Mouse (Mus musculus) spleen, adult 2 months (tissue): ENCODE results near the gene Zbtb20. TPM values are rescaled to one million over a fixed set of nuclear protein-coding genes. Genes with fewer than 3 reads are reported as not detected.

Source experiments
- DNase-seq, 2 experiments: peaks; one replicate each; pipeline versions ENCODE4 v3.0.0 to v3.0.0-alpha.2; 2012 to 2021; ENCODE audit warnings: low spot score in 2 of 2, low read depth in 1 of 2
- H3K27ac ChIP-seq: fragments of 200-500 bp; 2 replicates; pipeline ENCODE4 v1.5.1; 2012; ENCODE audit warnings: low read length, inconsistent platforms; ENCODE audit not compliant: insufficient read depth
- H3K27me3 ChIP-seq: fragments of 200-500 bp; 2 replicates; pipeline ENCODE4 v1.6.1; 2012; ENCODE audit warnings: mild to moderate bottlenecking, moderate library complexity, low read length, inconsistent platforms; ENCODE audit not compliant: control insufficient read depth, insufficient read depth
- H3K36me3 ChIP-seq: fragments of 200-500 bp; 2 replicates; pipeline ENCODE4 v1.6.1; 2012; ENCODE audit warnings: mild to moderate bottlenecking, low read length, inconsistent platforms; ENCODE audit not compliant: control insufficient read depth, insufficient read depth
- H3K4me1 ChIP-seq: fragments of 200-500 bp; 2 replicates; pipeline ENCODE4 v1.6.1; 2011; ENCODE audit warnings: inconsistent platforms; ENCODE audit not compliant: control insufficient read depth, insufficient read depth, insufficient read length
- H3K4me3 ChIP-seq: fragments of 200-500 bp; 2 replicates; pipeline ENCODE4 v1.5.1; 2011; ENCODE audit warnings: mild to moderate bottlenecking, inconsistent platforms; ENCODE audit not compliant: insufficient read depth, insufficient read length; ENCODE audit errors: extremely low read depth
- CTCF ChIP-seq: fragments of 200-500 bp; IDR thresholded peaks from 2 replicates; pipeline ENCODE4 v1.5.1; 2011; ENCODE audit warnings: mild to moderate bottlenecking, inconsistent platforms; ENCODE audit not compliant: insufficient read depth, insufficient read length, insufficient replicate concordance; ENCODE audit errors: extremely low read depth
- POLR2A ChIP-seq: fragments of 200-500 bp; IDR thresholded peaks from 2 replicates; pipeline ENCODE4 v1.6.1; 2011; ENCODE audit warnings: low read depth, low read length, inconsistent platforms
- WGBS: fragments of 180-500 bp; shearing (Covaris S2); methylation state at CpG from one replicate; pipeline ENCODE4 v1.1.7; 2018; 5-methylcytosine and 5-hydroxymethylcytosine counted together
- polyA plus RNA-seq: library from polyadenylated mRNA; depleted of rRNA; stranded (reverse); fragments of >200 nt; gene quantifications from 2 replicates; pipeline ENCODE4 v1.2.3, GENCODE M21; 2012

Gene Zbtb20
- polyA plus RNA-seq, 1 experiment: 8.6 TPM

DNA sequence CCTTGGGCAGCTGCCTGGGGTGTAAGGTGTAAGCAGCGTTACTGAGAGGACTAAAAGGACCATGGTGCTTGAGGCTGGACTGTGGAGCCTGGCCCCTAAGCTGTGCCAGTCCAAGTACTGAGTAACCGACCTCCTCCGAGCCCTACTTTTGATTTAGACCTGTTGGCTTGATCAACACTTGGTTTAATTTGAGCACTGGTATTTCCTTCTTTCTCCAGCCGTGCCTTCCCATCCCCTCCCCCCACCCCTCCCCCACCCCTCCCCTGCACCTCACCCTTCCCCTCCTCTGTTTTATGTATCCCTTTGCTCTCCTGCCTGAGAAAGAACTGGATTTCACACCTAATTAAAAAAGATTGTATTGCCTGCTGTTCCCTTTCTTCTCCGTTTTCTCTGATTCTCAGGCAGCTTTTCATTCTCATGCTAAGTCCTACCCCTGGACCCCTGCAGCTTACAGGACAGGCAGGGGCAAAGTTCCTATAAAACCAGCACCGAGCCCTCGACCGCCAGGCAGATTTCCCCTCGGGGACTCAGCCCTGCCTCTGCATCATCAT is 728.0 kb downstream of the Zbtb20 start:
- 82% methylated on average over 9 of the region's 9 CpGs for WGBS
- no peaks in the 10 kb centered on the region for H3K27me3 ChIP-seq
- no peaks in the 10 kb centered on the region for H3K36me3 ChIP-seq
- H3K4me3 ChIP-seq: no peak overlapping the region
- no peak for DNase-seq
- no peak for TF ChIP-seq CTCF
- no peak for TF ChIP-seq POLR2A
- no peak overlapping the region for H3K27ac ChIP-seq
- H3K4me1 ChIP-seq: peaks cover 2% of the 10 kb centered on the region; the same call in 1 of the 2 replicates

DNA sequence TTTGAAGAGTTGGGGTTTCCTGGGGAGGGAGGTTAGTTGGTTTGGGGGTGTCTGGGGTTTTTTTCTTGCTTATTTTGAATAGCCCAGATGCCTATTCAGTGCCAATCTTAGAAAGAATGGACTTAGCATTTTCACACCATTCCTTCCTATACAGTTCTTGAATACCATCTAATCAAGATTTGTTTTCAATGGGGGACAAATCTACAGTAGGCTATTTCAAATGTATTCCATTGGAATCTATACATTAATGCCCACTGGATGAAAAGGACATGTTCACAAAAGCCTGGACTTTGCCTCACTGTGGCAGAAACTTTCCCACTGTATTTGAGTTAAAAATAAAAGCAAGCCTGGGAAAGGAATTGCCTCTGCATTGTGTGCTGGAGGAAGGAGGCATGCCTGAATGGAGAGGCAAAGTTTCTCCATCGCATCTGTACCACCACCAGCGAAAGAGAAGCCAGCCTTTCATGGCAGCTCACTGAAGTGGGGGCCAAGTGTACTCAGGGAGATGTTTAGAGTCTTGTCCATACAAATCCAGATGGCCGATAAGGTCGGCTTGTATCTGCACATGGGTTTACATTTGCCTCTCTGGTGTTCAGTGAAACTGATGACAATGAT is 728.8 kb downstream of the Zbtb20 start:
- peaks cover 2% of the 10 kb centered on the region; the same call in 1 of the 2 replicates for H3K4me1 ChIP-seq
- no peak overlapping the region for H3K27ac ChIP-seq
- no peak overlapping the region for H3K4me3 ChIP-seq
- H3K27me3 ChIP-seq: no peaks in the 10 kb centered on the region
- no peak for DNase-seq
- H3K36me3 ChIP-seq: peaks cover under 1% of the 10 kb centered on the region; the same call in 1 of the 2 replicates
- 90% methylated on average over 4 of the region's 4 CpGs for WGBS
- TF ChIP-seq POLR2A (no peak), CTCF (no peak)

DNA sequence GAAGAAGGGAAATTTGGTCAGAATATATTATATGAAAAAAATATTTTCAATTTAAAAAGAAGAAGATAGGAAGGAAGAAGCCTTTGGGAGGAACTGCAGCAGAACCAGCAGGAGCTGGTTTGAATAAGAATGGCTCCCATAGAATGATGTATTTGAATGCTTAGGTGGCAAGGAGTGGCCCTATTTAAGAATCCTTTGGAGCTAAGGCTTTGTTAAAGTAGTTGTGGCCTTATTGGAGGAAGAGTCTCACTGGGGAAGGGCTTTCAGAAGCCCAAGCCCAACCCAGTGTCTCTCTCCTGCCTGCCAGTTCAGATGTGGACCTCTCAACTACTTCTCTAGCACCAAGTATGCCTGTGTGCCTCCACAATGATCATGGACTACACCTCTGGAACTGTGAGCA is 731.4 kb downstream of the Zbtb20 start:
- H3K4me1 ChIP-seq: peaks cover 2% of the 10 kb centered on the region; the same call in 1 of the 2 replicates
- H3K36me3 ChIP-seq: peaks cover 6% of the 10 kb centered on the region
- TF ChIP-seq CTCF: no peak
- TF ChIP-seq POLR2A: no peak
- DNase-seq: no peak
- no peak overlapping the region for H3K4me3 ChIP-seq
- H3K27me3 ChIP-seq: no peaks in the 10 kb centered on the region
- no peak overlapping the region for H3K27ac ChIP-seq

DNA sequence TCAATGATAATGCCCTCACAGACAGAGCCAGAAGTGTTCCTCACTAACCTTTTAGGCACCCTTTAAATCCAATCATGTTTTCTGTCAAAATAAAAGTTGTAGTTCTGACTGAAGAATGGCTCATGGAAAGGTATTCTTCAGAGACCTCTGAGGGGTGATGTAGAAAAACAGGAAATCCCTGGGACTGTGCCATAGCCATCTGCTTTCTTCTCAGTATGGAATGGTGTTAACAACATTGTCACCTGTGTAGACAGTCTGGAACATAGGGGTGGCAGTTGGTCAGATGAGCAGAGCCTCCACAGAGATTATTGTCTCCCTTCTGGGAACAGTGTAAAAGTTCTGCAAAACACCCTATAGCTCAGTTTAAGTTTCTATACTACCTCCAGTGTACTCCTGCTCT is 732.4 kb downstream of the Zbtb20 start:
- no peak for DNase-seq
- H3K4me3 ChIP-seq: no peak overlapping the region
- no peaks in the 10 kb centered on the region for H3K27me3 ChIP-seq
- TF ChIP-seq POLR2A: no peak
- no peak for TF ChIP-seq CTCF
- H3K27ac ChIP-seq: no peak overlapping the region
- H3K4me1 ChIP-seq: no peaks in the 10 kb centered on the region
- H3K36me3 ChIP-seq: peaks cover 6% of the 10 kb centered on the region

DNA sequence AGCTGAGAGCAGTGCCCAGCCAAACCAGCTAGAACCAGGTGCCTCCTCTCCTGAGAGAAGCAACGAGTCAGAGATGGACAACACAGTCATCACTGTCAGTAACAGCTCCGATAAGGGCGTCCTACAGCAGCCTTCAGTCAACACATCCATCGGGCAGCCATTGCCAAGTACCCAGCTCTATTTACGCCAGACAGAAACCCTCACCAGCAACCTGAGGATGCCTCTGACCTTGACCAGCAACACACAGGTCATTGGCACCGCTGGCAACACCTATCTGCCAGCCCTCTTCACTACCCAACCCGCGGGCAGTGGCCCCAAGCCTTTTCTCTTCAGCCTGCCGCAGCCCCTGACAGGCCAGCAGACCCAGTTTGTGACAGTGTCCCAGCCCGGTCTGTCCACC is 734.7 kb downstream of the Zbtb20 start:
- Histone ChIP-seq H3K4me3 (no peak overlapping the region), H3K27me3 (no peaks in the 10 kb centered on the region), H3K36me3 (peaks cover 6% of the 10 kb centered on the region), H3K4me1 (no peaks in the 10 kb centered on the region), H3K27ac (no peak overlapping the region)
- WGBS: 94% methylated on average over 10 of the region's 10 CpGs
- TF ChIP-seq CTCF: no peak
- TF ChIP-seq POLR2A: no peak
- DNase-seq: no peak

DNA sequence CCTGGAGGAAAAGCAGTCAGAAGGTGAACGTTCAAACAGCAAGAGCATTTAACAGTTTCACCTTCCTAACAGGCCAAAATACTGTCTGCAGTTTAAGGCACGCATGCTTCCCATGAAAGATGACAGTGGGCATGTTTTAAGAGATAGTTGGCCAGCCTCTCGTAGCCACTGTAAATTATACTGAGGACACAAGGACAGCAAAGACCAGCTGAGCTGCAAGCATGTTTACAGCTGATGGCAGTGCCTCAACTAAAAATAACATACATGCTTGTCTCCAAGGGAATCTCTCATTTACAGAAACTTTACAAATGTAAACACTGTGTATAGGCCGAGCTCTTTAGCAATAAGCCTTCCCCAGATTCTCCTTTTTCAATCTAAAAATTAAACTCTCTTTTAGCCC is 740.7 kb downstream of the Zbtb20 start:
- Histone ChIP-seq H3K36me3 (peaks cover 1% of the 10 kb centered on the region; the same call in 1 of the 2 replicates), H3K27ac (no peak overlapping the region), H3K27me3 (no peaks in the 10 kb centered on the region), H3K4me1 (no peaks in the 10 kb centered on the region), H3K4me3 (no peak overlapping the region)
- DNase-seq: no peak
- TF ChIP-seq CTCF (no peak), POLR2A (no peak)
- 94% methylated on average over 4 of the region's 4 CpGs for whole genome bisulfite sequencing

DNA sequence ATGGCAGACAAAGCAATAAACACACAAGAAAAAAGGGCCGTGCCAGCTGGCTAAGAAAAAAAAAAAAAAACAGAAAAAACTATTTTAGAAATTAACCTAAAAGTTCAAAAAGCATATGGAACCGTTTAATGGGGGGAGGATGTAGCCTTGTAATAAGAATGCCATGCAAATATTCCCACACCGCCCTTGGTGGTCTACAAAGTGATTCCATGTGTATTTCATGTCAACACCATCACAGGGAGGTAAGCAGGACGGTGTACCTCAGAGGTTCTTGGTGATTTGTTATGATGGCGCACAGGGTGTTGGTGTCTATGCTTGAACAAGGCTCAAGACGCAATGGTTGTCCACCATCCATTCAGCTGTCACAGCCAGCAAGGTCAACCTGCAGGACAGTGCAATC is 741.7 kb downstream of the Zbtb20 start:
- TF ChIP-seq CTCF (no peak), POLR2A (no peak)
- Histone ChIP-seq H3K36me3 (peaks cover 1% of the 10 kb centered on the region; the same call in 1 of the 2 replicates), H3K27ac (no peak overlapping the region), H3K4me3 (no peak overlapping the region), H3K4me1 (no peaks in the 10 kb centered on the region), H3K27me3 (no peaks in the 10 kb centered on the region)
- 91% methylated on average over 6 of the region's 6 CpGs for WGBS
- no peak for DNase-seq

DNA sequence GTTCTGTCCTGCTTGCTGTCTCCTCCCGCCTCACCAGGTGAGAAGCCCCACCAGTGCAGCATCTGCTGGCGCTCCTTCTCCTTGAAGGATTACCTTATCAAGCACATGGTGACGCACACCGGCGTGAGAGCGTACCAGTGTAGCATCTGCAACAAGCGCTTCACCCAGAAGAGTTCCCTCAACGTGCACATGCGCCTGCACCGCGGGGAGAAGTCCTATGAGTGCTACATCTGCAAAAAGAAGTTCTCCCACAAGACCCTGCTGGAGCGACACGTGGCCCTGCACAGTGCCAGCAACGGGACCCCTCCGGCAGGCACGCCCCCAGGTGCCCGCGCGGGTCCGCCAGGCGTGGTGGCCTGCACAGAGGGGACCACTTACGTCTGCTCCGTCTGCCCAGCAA is 742.6 kb downstream of the Zbtb20 start:
- H3K27me3 ChIP-seq: no peaks in the 10 kb centered on the region
- 94% methylated on average over 23 of the region's 23 CpGs for WGBS
- TF ChIP-seq POLR2A (no peak), CTCF (no peak)
- no peak for DNase-seq
- no peak overlapping the region for H3K4me3 ChIP-seq
- peaks cover 1% of the 10 kb centered on the region; the same call in 1 of the 2 replicates for H3K36me3 ChIP-seq
- no peaks in the 10 kb centered on the region for H3K4me1 ChIP-seq
- no peak overlapping the region for H3K27ac ChIP-seq
